Mouse (Mus musculus): Measurements from ENCODE around the gene Ptprn2. TPM values are rescaled to one million over a fixed set of nuclear protein-coding genes. Genes with fewer than 3 reads are reported as not detected.

The Ptprn2 gene
- polyA plus RNA-seq, 1 experiment from 2014 or later: 3.5 TPM

DNA sequence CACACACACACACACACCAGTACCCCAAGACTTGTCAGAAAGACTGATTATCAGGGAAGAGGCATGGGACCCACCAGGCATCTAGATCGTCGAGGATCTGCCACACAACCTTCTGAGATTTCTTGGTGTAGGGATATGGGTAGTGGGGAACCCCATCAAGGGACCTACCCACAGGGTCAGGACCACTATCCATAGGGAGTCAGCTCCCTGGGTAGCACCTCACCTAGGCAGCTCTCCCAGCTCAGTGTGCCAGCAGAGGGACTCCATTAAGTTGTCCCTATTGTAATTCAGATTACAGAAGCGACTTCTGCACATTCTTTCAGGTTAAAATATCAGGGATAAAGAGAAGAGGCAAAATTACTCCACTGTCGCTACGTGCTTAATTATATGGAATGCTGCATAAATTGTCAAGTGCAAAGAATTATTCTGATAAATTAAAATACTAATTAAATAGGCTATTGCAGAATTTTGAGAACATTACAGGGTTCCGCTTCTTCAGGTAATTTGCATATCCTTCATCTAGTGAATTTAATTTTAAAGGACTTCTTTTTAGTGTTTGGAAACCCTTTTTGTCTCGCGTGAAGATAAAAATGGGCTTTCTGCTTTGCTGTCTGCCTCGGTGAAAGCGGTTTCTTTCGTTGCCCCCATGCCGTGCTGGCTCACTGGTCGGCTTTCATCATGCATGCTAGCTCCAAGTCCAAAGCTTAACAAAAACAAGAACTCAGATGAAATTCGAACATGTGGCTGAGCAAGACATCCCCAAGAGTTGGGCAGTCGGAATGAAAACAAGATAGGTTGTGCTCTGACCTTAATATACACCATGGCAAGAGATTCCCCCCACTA is 531.5 kb downstream of the Ptprn2 start:
- 73% methylated on average over 15 of the region's 15 CpGs for WGBS
- Histone ChIP-seq H3K4me3 (replicated peaks; ENCODE audit: low read length) (no peak overlapping the region), H3K9me3 (replicated peaks; ENCODE audit: control insufficient read depth, low read length) (no peaks in the 10 kb centered on the region), H3K4me2 (ENCODE audit: low read depth, low read length) (no peak overlapping the region), H3K36me3 (ENCODE audit: control insufficient read depth, insufficient read depth, low read length) (no peaks in the 10 kb centered on the region), H3K27me3 (ENCODE audit: control insufficient read depth, insufficient read depth, low read length) (no peaks in the 10 kb centered on the region), H3K27ac (ENCODE audit: low read length) (no peak overlapping the region), H3K9ac (ENCODE audit: low read length) (no peak overlapping the region), H3K4me1 (ENCODE audit: control insufficient read depth, insufficient read depth, low read length) (no peaks in the 10 kb centered on the region)
- no peak for ATAC-seq (ENCODE audit: insufficient read depth, low FRiP score)

DNA sequence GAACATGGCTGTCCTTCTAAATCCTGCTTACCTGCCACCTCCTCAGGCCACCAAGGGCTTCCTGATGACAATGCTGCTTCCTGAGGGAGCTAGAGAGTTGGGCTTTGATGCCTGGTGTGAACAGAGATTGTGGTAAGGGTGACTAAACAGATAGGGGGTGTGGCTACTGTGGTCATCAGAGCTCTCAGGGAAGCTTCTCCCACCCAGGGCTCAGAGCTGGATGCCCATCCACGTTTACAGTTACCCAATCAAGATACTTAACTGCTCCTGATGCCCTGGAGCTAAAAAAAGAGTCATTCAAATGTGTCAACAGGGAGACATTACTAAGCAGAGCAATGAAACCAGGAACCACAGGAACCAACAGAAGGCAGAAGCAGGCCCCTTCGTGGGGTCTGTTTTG is 532.4 kb downstream of the Ptprn2 start:
- Histone ChIP-seq H3K4me3 (replicated peaks; ENCODE audit: low read length) (no peak overlapping the region), H3K4me2 (ENCODE audit: low read depth, low read length) (no peak overlapping the region), H3K27me3 (ENCODE audit: control insufficient read depth, insufficient read depth, low read length) (no peaks in the 10 kb centered on the region), H3K27ac (ENCODE audit: low read length) (no peak overlapping the region), H3K9me3 (replicated peaks; ENCODE audit: control insufficient read depth, low read length) (no peaks in the 10 kb centered on the region), H3K36me3 (ENCODE audit: control insufficient read depth, insufficient read depth, low read length) (no peaks in the 10 kb centered on the region), H3K9ac (ENCODE audit: low read length) (no peak overlapping the region), H3K4me1 (ENCODE audit: control insufficient read depth, insufficient read depth, low read length) (no peaks in the 10 kb centered on the region)
- no peak for ATAC-seq (ENCODE audit: insufficient read depth, low FRiP score)
- WGBS: 12% methylated on average over 2 of the region's 2 CpGs

DNA sequence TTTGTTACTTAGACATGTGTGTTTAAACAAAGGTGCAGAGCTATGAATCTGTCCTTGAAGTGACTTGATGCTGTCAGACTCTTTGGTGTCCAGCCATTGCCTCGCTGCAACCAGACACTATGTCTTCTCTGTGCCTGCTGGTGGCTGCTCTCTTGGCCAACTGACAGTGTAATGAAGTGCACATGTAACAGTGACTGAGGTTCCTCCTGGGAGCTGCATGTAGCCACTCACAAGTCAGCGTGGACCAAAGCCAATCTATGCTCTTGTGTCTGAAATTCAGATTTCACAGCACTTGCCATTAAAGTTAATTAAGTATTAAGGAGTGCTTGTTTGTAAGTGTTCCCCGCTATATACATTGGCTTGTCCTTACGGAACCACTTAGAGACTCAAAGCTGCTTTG is 537.7 kb downstream of the Ptprn2 start:
- Histone ChIP-seq H3K9ac (ENCODE audit: low read length) (no peak overlapping the region), H3K27ac (ENCODE audit: low read length) (no peak overlapping the region), H3K4me2 (ENCODE audit: low read depth, low read length) (no peak overlapping the region), H3K9me3 (replicated peaks; ENCODE audit: control insufficient read depth, low read length) (no peaks in the 10 kb centered on the region), H3K4me3 (replicated peaks; ENCODE audit: low read length) (no peak overlapping the region), H3K4me1 (ENCODE audit: control insufficient read depth, insufficient read depth, low read length) (no peaks in the 10 kb centered on the region), H3K27me3 (ENCODE audit: control insufficient read depth, insufficient read depth, low read length) (no peaks in the 10 kb centered on the region), H3K36me3 (ENCODE audit: control insufficient read depth, insufficient read depth, low read length) (no peaks in the 10 kb centered on the region)
- ATAC-seq (ENCODE audit: insufficient read depth, low FRiP score): no peak
- WGBS: 81% methylated on average over 4 of the region's 4 CpGs

DNA sequence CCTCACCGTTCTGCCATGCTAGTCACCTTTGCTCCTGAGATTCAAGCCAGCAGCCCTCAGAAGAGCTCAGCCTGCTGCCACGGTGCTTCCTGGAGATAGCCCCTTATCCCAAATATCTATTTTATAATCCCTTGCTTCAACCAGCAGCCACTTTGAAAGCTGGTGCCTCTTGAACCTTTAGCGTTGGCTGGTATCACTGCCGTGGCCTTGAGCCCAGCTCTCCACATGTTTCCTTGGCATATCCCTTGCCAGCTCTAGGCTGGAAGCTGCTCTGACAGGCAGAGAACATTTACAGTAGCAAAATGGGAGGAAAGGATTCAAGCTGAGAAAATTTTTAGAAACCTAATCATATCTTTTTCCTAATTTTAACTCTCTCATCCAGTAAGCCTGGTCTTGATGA is 539.4 kb downstream of the Ptprn2 start:
- Histone ChIP-seq H3K4me2 (ENCODE audit: low read depth, low read length) (no peak overlapping the region), H3K27me3 (ENCODE audit: control insufficient read depth, insufficient read depth, low read length) (no peaks in the 10 kb centered on the region), H3K36me3 (ENCODE audit: control insufficient read depth, insufficient read depth, low read length) (no peaks in the 10 kb centered on the region), H3K9ac (ENCODE audit: low read length) (no peak overlapping the region), H3K27ac (ENCODE audit: low read length) (no peak overlapping the region), H3K4me3 (replicated peaks; ENCODE audit: low read length) (no peak overlapping the region), H3K4me1 (ENCODE audit: control insufficient read depth, insufficient read depth, low read length) (no peaks in the 10 kb centered on the region), H3K9me3 (replicated peaks; ENCODE audit: control insufficient read depth, low read length) (no peaks in the 10 kb centered on the region)
- WGBS: 72% methylated on average over 4 of the region's 4 CpGs
- ATAC-seq (ENCODE audit: insufficient read depth, low FRiP score): no peak

DNA sequence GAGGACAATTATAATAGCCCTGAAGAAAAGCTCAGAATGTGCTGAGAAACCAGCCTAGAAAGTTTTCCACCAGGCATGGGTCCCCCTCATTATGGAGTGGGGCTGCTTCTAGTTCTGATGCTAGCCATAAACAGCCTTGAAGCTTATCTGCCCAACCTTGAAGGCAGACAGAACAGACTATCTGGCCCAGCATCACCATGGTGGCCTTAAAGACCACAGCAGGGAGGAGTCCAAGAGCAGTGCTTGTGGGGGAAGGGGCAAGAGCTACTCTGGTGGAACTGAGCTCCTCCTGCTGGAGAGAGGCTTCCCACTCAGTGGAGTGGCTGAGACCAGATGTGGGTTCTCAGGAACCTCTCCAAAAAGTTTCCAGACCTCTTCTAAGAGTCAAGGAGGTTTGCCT is 540.2 kb downstream of the Ptprn2 start:
- H3K4me1 ChIP-seq (ENCODE audit: control insufficient read depth, insufficient read depth, low read length): no peaks in the 10 kb centered on the region

DNA sequence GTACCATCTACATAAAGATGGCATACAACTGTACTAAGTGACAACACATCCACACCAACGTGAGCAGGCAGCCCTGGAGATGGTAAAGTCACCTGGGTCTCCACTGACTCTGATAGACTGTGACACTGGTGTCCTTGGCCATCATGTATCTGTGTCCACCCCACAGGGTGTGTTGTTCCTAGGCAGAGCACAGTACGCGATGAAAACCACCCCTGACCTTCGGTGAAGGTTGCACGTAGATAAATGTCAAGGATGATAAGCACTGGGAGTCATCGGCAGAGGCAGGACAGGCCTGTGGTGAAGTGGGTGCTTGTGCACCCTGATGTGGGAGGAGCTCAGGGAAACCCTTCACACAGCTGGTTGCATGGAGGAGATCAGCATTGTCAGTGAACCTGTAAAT is 541.8 kb downstream of the Ptprn2 start:
- Histone ChIP-seq H3K9me3 (replicated peaks; ENCODE audit: control insufficient read depth, low read length) (no peaks in the 10 kb centered on the region), H3K4me3 (replicated peaks; ENCODE audit: low read length) (no peak overlapping the region), H3K4me2 (ENCODE audit: low read depth, low read length) (no peak overlapping the region), H3K27ac (ENCODE audit: low read length) (no peak overlapping the region), H3K4me1 (ENCODE audit: control insufficient read depth, insufficient read depth, low read length) (no peaks in the 10 kb centered on the region), H3K27me3 (ENCODE audit: control insufficient read depth, insufficient read depth, low read length) (no peaks in the 10 kb centered on the region), H3K9ac (ENCODE audit: low read length) (no peak overlapping the region), H3K36me3 (ENCODE audit: control insufficient read depth, insufficient read depth, low read length) (no peaks in the 10 kb centered on the region)
- ATAC-seq (ENCODE audit: insufficient read depth, low FRiP score): no peak
- WGBS: 80% methylated on average over 6 of the region's 6 CpGs

More for the DNA sequence above, 540.2 kb downstream of the Ptprn2 start:
- Histone ChIP-seq H3K4me2 (ENCODE audit: low read depth, low read length) (no peak overlapping the region), H3K27ac (ENCODE audit: low read length) (no peak overlapping the region), H3K9ac (ENCODE audit: low read length) (no peak overlapping the region), H3K4me3 (replicated peaks; ENCODE audit: low read length) (no peak overlapping the region), H3K27me3 (ENCODE audit: control insufficient read depth, insufficient read depth, low read length) (no peaks in the 10 kb centered on the region), H3K9me3 (replicated peaks; ENCODE audit: control insufficient read depth, low read length) (no peaks in the 10 kb centered on the region), H3K36me3 (ENCODE audit: control insufficient read depth, insufficient read depth, low read length) (no peaks in the 10 kb centered on the region)
- ATAC-seq (ENCODE audit: insufficient read depth, low FRiP score): no peak

DNA sequence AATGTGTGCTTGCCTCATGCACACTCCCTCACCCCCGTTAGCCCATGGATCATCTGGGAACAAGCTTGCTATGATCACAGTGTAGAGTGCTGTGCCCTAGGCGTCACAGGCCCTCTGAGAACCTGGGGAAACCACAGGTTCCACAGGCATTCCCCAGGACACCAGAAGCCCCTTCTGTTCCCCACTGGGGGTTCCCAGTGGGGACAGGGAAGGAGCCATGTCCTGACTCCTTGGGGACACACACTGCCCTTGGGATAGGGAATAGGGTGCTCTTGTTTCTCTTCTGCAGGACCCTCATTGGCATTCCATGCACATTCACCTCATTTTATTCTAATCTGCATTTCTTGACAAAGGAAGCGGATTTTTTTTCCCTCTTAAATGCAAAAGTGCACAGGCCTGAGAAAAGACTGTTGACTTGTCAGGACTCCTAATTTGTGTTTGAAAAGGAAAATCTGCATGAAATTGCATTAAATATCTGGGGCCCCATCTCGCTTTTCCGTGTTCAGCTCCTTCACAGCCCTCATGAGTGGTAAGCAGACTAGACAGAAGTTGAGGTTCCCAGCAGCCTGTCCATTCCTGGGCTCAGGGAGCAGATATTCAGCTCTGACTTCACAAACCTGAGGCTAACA is 542.9 kb downstream of the Ptprn2 start:
- Histone ChIP-seq H3K27ac (ENCODE audit: low read length) (no peak overlapping the region), H3K36me3 (ENCODE audit: control insufficient read depth, insufficient read depth, low read length) (no peaks in the 10 kb centered on the region), H3K27me3 (ENCODE audit: control insufficient read depth, insufficient read depth, low read length) (no peaks in the 10 kb centered on the region), H3K9me3 (replicated peaks; ENCODE audit: control insufficient read depth, low read length) (no peaks in the 10 kb centered on the region), H3K4me2 (ENCODE audit: low read depth, low read length) (no peak overlapping the region), H3K4me3 (replicated peaks; ENCODE audit: low read length) (no peak overlapping the region), H3K4me1 (ENCODE audit: control insufficient read depth, insufficient read depth, low read length) (no peaks in the 10 kb centered on the region), H3K9ac (ENCODE audit: low read length) (no peak overlapping the region)
- ATAC-seq (ENCODE audit: insufficient read depth, low FRiP score): no peak
- WGBS: 73% methylated on average over 5 of the region's 5 CpGs

DNA sequence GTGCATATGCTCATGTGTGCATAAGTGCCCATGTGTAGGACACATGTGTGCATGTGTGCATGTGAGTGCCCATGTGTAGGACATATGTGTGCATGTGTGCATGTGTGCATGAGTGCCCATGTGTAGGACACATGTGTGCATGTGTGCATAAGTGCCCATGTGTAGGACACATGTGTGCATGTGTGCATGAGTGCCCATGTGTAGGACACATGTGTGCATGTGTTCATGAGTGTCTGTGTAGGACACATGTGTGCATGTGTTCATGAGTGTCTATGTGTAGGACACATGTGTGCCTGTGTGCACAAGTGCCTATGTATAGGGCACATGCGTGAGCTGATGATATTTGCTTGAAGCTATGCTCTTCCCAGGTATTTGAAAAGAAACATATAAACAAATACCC is 547.7 kb downstream of the Ptprn2 start:
- Histone ChIP-seq H3K4me1 (ENCODE audit: control insufficient read depth, insufficient read depth, low read length) (no peaks in the 10 kb centered on the region), H3K27me3 (ENCODE audit: control insufficient read depth, insufficient read depth, low read length) (no peaks in the 10 kb centered on the region), H3K36me3 (ENCODE audit: control insufficient read depth, insufficient read depth, low read length) (no peaks in the 10 kb centered on the region), H3K4me2 (ENCODE audit: low read depth, low read length) (no peak overlapping the region), H3K9ac (ENCODE audit: low read length) (no peak overlapping the region), H3K9me3 (replicated peaks; ENCODE audit: control insufficient read depth, low read length) (no peaks in the 10 kb centered on the region), H3K27ac (ENCODE audit: low read length) (no peak overlapping the region), H3K4me3 (replicated peaks; ENCODE audit: low read length) (no peak overlapping the region)
- WGBS: 94% methylated on average over 1 of the region's 1 CpGs
- no peak for ATAC-seq (ENCODE audit: insufficient read depth, low FRiP score)

DNA sequence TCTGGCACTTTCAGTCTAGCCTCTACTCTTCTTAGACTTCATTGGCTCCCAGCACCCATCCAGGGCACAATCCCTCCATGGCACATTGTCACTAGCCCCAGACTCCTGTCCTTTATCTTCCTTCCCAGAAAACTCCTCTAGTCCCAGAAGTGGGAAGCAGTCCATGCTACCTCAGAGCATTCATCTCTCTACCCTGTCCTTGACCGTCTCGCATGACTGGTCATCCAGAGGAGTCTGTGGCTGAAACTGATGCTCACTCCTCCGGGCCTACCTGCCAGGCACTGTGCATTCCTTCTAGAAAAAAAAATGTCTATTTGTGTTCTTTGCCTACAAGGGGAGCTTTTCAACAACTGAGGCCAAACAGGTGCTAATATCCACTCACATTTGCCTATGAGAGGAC is 549.0 kb downstream of the Ptprn2 start:
- no peak for ATAC-seq (ENCODE audit: insufficient read depth, low FRiP score)
- no peaks in the 10 kb centered on the region for H3K27me3 ChIP-seq (ENCODE audit: control insufficient read depth, insufficient read depth, low read length)
- H3K4me3 ChIP-seq (replicated peaks; ENCODE audit: low read length): no peak overlapping the region
- H3K4me2 ChIP-seq (ENCODE audit: low read depth, low read length): no peak overlapping the region
- no peak overlapping the region for H3K9ac ChIP-seq (ENCODE audit: low read length)
- no peaks in the 10 kb centered on the region for H3K4me1 ChIP-seq (ENCODE audit: control insufficient read depth, insufficient read depth, low read length)
- 87% methylated on average over 3 of the region's 3 CpGs for WGBS
- H3K9me3 ChIP-seq (replicated peaks; ENCODE audit: control insufficient read depth, low read length): no peaks in the 10 kb centered on the region
- H3K36me3 ChIP-seq (ENCODE audit: control insufficient read depth, insufficient read depth, low read length): no peaks in the 10 kb centered on the region
- H3K27ac ChIP-seq (ENCODE audit: low read length): no peak overlapping the region
